17 mouse cellular contexts compared by ENCODE assay signal in genomic region chr6:108225027-108225426, GRCm38 (mm10).
"Had no signal": no experiment of that assay in that cellular context is flagged by ENCODE, and none has a peak within 500 bp of the region (broad histone marks: within the 10 kb centered on the region; RNA-seq: fewer than 3 reads in every experiment).

No protein-coding gene starts in this region.

- DNase-seq: kidney, adult 9 months; kidney, postnatal 25 days; layer of hippocampus, adult 9-11 months; lung, embryonic 14.5 days; lung, postnatal 36 days; midbrain, embryonic 14.5 days; thymus, postnatal 25 days had no signal

- ATAC-seq: inflammation-experienced regulatory T-cells, adult 6 months; intestine, embryonic 16.5 days; liver, embryonic 12.5 days; lung, postnatal 0 days had no signal

- H3K27ac ChIP-seq: layer of hippocampus, adult 2 months; limb, embryonic 13.5 days; liver, embryonic 12.5 days; liver, embryonic 15.5 days; midbrain, embryonic 10.5 days had no signal

- H3K4me2 ChIP-seq: limb, embryonic 13.5 days; liver, embryonic 12.5 days; liver, embryonic 15.5 days; lung, embryonic 14.5 days had no signal

- H3K4me1 ChIP-seq: liver, embryonic 15.5 days had no signal

- H3K36me3 ChIP-seq: limb, embryonic 10.5 days; limb, embryonic 13.5 days; liver, embryonic 12.5 days; liver, embryonic 15.5 days; midbrain, embryonic 10.5 days had no signal

- H3K9me3 ChIP-seq: limb, embryonic 10.5 days; limb, embryonic 13.5 days; liver, embryonic 12.5 days; liver, embryonic 15.5 days; megakaryocyte, embryonic 14.5 days; midbrain, embryonic 10.5 days had no signal

- H3K9ac ChIP-seq: limb, embryonic 13.5 days; liver, embryonic 12.5 days; liver, embryonic 15.5 days; lung, embryonic 14.5 days had no signal

- H3K4me3 ChIP-seq: layer of hippocampus, adult 2 months; limb, embryonic 10.5 days; limb, embryonic 13.5 days; liver, embryonic 12.5 days; liver, embryonic 15.5 days; megakaryocyte, embryonic 14.5 days; midbrain, embryonic 10.5 days had no signal

- H3K27me3 ChIP-seq: limb, embryonic 13.5 days; liver, embryonic 12.5 days; liver, embryonic 15.5 days; megakaryocyte, embryonic 14.5 days had no signal
